Mouse (Mus musculus) intestine, embryonic 14.5 days (tissue): ENCODE results near the gene Il5ra. TPM values are rescaled to one million over a fixed set of nuclear protein-coding genes. Genes with fewer than 3 reads are reported as not detected.

Experiments used
- polyA plus RNA-seq: library from polyadenylated mRNA; unstranded; fragments of >200 nt; fragmentation: Nextera tagmentation; extraction: Ambion mirVana; gene quantifications from 2 replicates; pipeline ENCODE4 v1.2.1, GENCODE M21; 2014

Gene Il5ra
- polyA plus RNA-seq, 1 experiment from 2014 or later: not detected

Other genes starting within 250 kb of the Il5ra start
- 59.8 and 60.7 TPM in 2 replicates for gene Trnt1, start 20.1 kb upstream of the Il5ra start, polyA plus RNA-seq
- 39.6 and 46.0 TPM in 2 replicates for gene Crbn, start 51.0 kb upstream of the Il5ra start, polyA plus RNA-seq